ENCODE assay signal across 8 mouse cellular contexts in genomic region chr17:21649936-21650335, GRCm38 (mm10). TPM values are rescaled to one million over a fixed set of nuclear protein-coding genes. Genes with fewer than 3 reads are reported as not detected.
DNase-seq lines count a peak whose midpoint lies in the region; ATAC-seq and TF ChIP-seq lines count a peak whose summit lies in the region.

No protein-coding gene starts in this region.

- no peak overlapping the region for H3K4me3 ChIP-seq in thymus, adult 2 months (ENCODE audit: control insufficient read depth, insufficient read depth, low read length)
- peak overlapping the region; percentile 42 for H3K4me3 ChIP-seq in stomach, postnatal 0 days (ENCODE audit: low read depth, low read length)

- no peaks in the 10 kb centered on the region for H3K27me3 ChIP-seq in thymus, adult 2 months (ENCODE audit: control insufficient read depth, insufficient read depth, low read length)
- H3K27me3 ChIP-seq in stomach, postnatal 0 days (ENCODE audit: control insufficient read depth, insufficient read depth, low read length) = no peaks in the 10 kb centered on the region

- 16% methylated on average over 2 of the region's 2 CpGs for WGBS in thymus, adult 2 months
- WGBS in stomach, postnatal 0 days = 25% methylated on average over 2 of the region's 2 CpGs

- H3K9ac ChIP-seq in stomach, postnatal 0 days (ENCODE audit: low read length) = 0 out of 2 replicates have a peak overlapping the region, but pooled peaks have one; percentile 38

- no peaks in the 10 kb centered on the region; the same call in 1 of the 2 replicates for H3K36me3 ChIP-seq in thymus, adult 2 months (ENCODE audit: control insufficient read depth, insufficient read depth, low read length)
- H3K36me3 ChIP-seq in stomach, postnatal 0 days (ENCODE audit: control insufficient read depth, insufficient read depth, low read length) = no peaks in the 10 kb centered on the region

- H3K4me2 ChIP-seq in stomach, postnatal 0 days (replicated peaks; ENCODE audit: low read depth) = peak overlapping the region; percentile 32

- no peak for TF ChIP-seq CTCF in thymus, adult 2 months (IDR thresholded peaks at IDR 0.05; ENCODE audit: borderline replicate concordance, control insufficient read depth, extremely low read depth, insufficient read depth, low read length, poor library complexity)
- TF ChIP-seq CTCF in stomach, postnatal 0 days (IDR thresholded peaks at IDR 0.05; ENCODE audit: low read depth) = peak; percentile 74

- ATAC-seq in megakaryocyte, adult 5-6 weeks (ENCODE audit: poor library complexity, severe bottlenecking) = peak; percentile 65
- peak; percentile 77 for ATAC-seq in stomach, postnatal 0 days (ENCODE audit: low FRiP score, low TSS enrichment)

- no peaks in the 10 kb centered on the region; the same call in 1 of the 2 replicates for H3K4me1 ChIP-seq in thymus, adult 2 months (replicated peaks; ENCODE audit: control insufficient read depth, insufficient read depth, low read length)
- no peaks in the 10 kb centered on the region for H3K4me1 ChIP-seq in stomach, postnatal 0 days (replicated peaks; ENCODE audit: control insufficient read depth, insufficient read depth)

- no peak for TF ChIP-seq POLR2A in thymus, adult 2 months (IDR thresholded peaks at IDR 0.05; ENCODE audit: control insufficient read depth, extremely low read depth, insufficient read depth, low read length, poor library complexity)

- no peak for TF ChIP-seq EP300 in stomach, postnatal 0 days (optimal IDR thresholded peaks at IDR 0.05)

- peak overlapping the region; percentile 68 for H3K27ac ChIP-seq in thymus, adult 2 months (ENCODE audit: control insufficient read depth, insufficient read depth, low read length)
- peak overlapping the region; percentile 86 for H3K27ac ChIP-seq in stomach, postnatal 0 days (replicated peaks)

- no peaks in the 10 kb centered on the region for H3K9me3 ChIP-seq in stomach, postnatal 0 days (ENCODE audit: control insufficient read depth, low read length)

- DNase-seq in adrenal gland, postnatal 10 days = peak; percentile 22
- no peak for DNase-seq in adrenal gland, adult 8-10 months
- DNase-seq in thymus, adult 2 months = peak; percentile 25
- DNase-seq in thymus, postnatal 0 days (ENCODE audit: low spot score) = no peak
- peak; percentile 12 for DNase-seq in gonadal fat pad, adult 2 months (ENCODE audit: low read depth)
- peak; percentile 31 to 48 for DNase-seq in kidney, postnatal 4 days
- peak; percentile 48 for DNase-seq in stomach, postnatal 0 days (ENCODE audit: low spot score)

RNA-seq across cellular contexts. Expression of gene Zfp983, which starts 0.5 kb away (rescaled TPM):
- total RNA-seq in adrenal gland, postnatal 10 days (2021) = 1 to 10 TPM; 5.1 to 5.5 TPM
- total RNA-seq in adrenal gland, adult 8-10 months (2022) = 10 to 100 TPM in 2 of 4 experiments, 1 to 10 TPM in 2; 8.2 to 13.5 (median 10.0) TPM
- 1.0 and 1.6 TPM in 2 replicates for polyA plus RNA-seq in thymus, adult 2 months (2012; rRNA removed)
- polyA plus RNA-seq in thymus, postnatal 0 days (2015; fragmentation: Nextera tagmentation; extraction: Ambion mirVana) = 5.6 and 5.8 TPM in 2 replicates
- polyA plus RNA-seq in gonadal fat pad, adult 2 months (2012; rRNA removed) = 0.74 and 0.78 TPM in 2 replicates
- total RNA-seq in megakaryocyte, adult 5-6 weeks (2015) = 9.4 and 10.8 TPM in 2 replicates
- total RNA-seq in megakaryocyte, adult 5-6 weeks (2017) = 4.6 and 6.5 TPM in 2 replicates
- polyA plus RNA-seq in stomach, postnatal 0 days (2015; fragmentation: Nextera tagmentation; extraction: Ambion mirVana) = 1.5 and 1.9 TPM in 2 replicates

RNA-seq across cellular contexts. Expression of gene Gm10226, which starts 41.7 kb away (rescaled TPM):
- total RNA-seq in adrenal gland, postnatal 10 days (2021) = 1 to 10 TPM; 3.9 to 4.9 TPM
- 1 to 10 TPM in 3 of 4 experiments, not detected in 1; 2.9 to 7.5 (median 6.9) TPM for total RNA-seq in adrenal gland, adult 8-10 months (2022)
- not detected in 2 replicates for polyA plus RNA-seq in thymus, adult 2 months (2012; rRNA removed)
- polyA plus RNA-seq in thymus, postnatal 0 days (2015; fragmentation: Nextera tagmentation; extraction: Ambion mirVana) = 12.0 and 12.7 TPM in 2 replicates
- polyA plus RNA-seq in gonadal fat pad, adult 2 months (2012; rRNA removed) = 3.4 TPM in 1 of 2 replicates, not detected in the other
- total RNA-seq in megakaryocyte, adult 5-6 weeks (2015) = 13.3 TPM in 1 of 2 replicates, not detected in the other
- total RNA-seq in megakaryocyte, adult 5-6 weeks (2017) = 2.2 and 14.0 TPM in 2 replicates
- 3.4 and 3.7 TPM in 2 replicates for polyA plus RNA-seq in stomach, postnatal 0 days (2015; fragmentation: Nextera tagmentation; extraction: Ambion mirVana)

RNA-seq across cellular contexts. Expression of gene Zfp760, which starts 57.6 kb away (rescaled TPM):
- total RNA-seq in adrenal gland, postnatal 10 days (2021) = 1 to 10 TPM; 4.7 to 8.3 TPM
- 1 to 10 TPM; 6.3 to 8.3 (median 7.9) TPM for total RNA-seq in adrenal gland, adult 8-10 months (2022)
- 0.61 and 0.78 TPM in 2 replicates for polyA plus RNA-seq in thymus, adult 2 months (2012; rRNA removed)
- polyA plus RNA-seq in thymus, postnatal 0 days (2015; fragmentation: Nextera tagmentation; extraction: Ambion mirVana) = 3.0 and 3.5 TPM in 2 replicates
- polyA plus RNA-seq in gonadal fat pad, adult 2 months (2012; rRNA removed) = 1.7 and 2.0 TPM in 2 replicates
- total RNA-seq in megakaryocyte, adult 5-6 weeks (2015) = 5.0 and 5.1 TPM in 2 replicates
- 5.9 and 8.5 TPM in 2 replicates for total RNA-seq in megakaryocyte, adult 5-6 weeks (2017)
- 2.6 and 2.8 TPM in 2 replicates for polyA plus RNA-seq in stomach, postnatal 0 days (2015; fragmentation: Nextera tagmentation; extraction: Ambion mirVana)

Comparison
In these comparisons a context has a peak if more than half of its experiments do, and no peak if none do; other contexts are left out.
1. DNase-seq: peak in adrenal gland, postnatal 10 days (single experiment), thymus, adult 2 months (single experiment), gonadal fat pad, adult 2 months (single experiment), kidney, postnatal 4 days (2 of 2) and stomach, postnatal 0 days (single experiment); none in adrenal gland, adult 8-10 months (single experiment) and thymus, postnatal 0 days (single experiment).